Mouse (Mus musculus) thymus, adult 2 months (tissue): Measurements from ENCODE around the gene Sdhaf1.

Experiments used
- CTCF ChIP-seq: fragments of 200-500 bp; IDR thresholded peaks from 2 replicates; pipeline ENCODE4 v1.5.1; 2012; ENCODE audit warnings: mild to moderate bottlenecking, control low read depth, low read length, moderate library complexity, borderline replicate concordance; ENCODE audit not compliant: control insufficient read depth, poor library complexity, insufficient read depth; ENCODE audit errors: extremely low read depth
- POLR2A ChIP-seq: fragments of 200-500 bp; IDR thresholded peaks from 2 replicates; pipeline ENCODE4 v1.6.1; 2012; ENCODE audit warnings: mild to moderate bottlenecking, low read length, control low read depth, moderate library complexity; ENCODE audit not compliant: control insufficient read depth, poor library complexity, insufficient read depth; ENCODE audit errors: extremely low read depth

- no peak for TF ChIP-seq CTCF
- no peak for TF ChIP-seq POLR2A
Measured at GRCm38 (mm10) chr7:30296816-30297215, 26.9 kb downstream of the Sdhaf1 start.
